Mouse (Mus musculus) E14TG2a.4 (cell line): ENCODE measurements around the gene Nrp2.

Source experiments
- CTCF ChIP-seq: conservative IDR thresholded peaks from 2 replicates; pipeline ENCODE4 v1.5.1; 2014; ENCODE audit warnings: low read length
- NANOG ChIP-seq: IDR thresholded peaks from 2 replicates; pipeline ENCODE4 v1.6.1; 2014; ENCODE audit warnings: borderline replicate concordance, low read length, mixed read lengths

DNA sequence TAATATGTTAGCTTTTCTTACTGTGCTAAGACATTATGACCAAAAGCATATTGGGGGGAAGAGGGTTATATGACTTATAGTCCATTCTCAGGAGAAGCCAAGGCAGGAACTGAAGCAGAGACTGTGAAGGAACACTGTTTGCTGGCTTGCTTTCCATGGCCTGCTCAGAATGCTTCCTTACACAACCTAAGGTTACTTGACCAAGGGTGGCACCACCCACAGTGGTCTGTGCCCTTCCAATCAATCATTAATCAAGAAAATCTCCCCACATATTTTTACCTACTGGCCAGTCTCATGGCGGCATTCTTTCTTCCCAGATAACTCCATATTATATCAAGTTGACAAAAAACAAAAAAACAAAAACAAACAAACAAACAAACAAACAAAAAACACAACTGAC, 130.3 kb downstream of the Nrp2 start:
- no peak for TF ChIP-seq CTCF
- TF ChIP-seq NANOG, result no peak
